Mouse (Mus musculus): ENCODE results near the gene Pax3.

DNA sequence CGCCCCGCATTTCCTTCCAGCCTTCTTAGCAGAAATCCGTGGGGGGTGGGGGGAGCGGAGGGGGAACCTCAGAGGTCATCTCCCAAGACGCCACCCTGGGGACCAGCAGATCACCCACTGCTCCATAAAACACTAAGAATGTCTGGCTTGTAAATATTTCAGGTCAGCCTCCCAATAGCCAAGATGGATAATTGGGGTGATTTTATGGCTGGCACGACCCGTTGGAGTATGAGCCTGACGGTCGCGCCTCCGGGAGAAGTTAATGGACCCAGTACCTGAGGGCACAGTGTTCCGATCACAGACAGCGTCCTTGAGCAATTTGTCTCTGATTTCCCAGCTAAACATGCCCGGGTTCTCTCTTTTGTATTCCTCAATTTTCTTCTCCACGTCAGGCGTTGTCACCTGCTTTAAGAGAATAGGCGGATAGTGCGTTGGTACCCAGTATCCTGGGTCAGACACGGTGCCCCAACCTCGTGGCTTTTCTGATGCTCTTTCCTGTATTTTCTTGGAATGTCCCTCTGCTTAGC is 3.4 kb downstream of the Pax3 start:
- TF ChIP-seq CTCF (IDR thresholded peaks at IDR 0.05; ENCODE audit: insufficient read depth, low read depth, low read length) (no peak), POLR2A (IDR thresholded peaks at IDR 0.05; ENCODE audit: insufficient read depth, low read depth, low read length) (no peak)

Measured in olfactory bulb, adult 2 months (tissue).